Mouse (Mus musculus) activated CD4-positive, CD25-positive, alpha-beta regulatory T cell, adult 4 months (primary cell): Measurements from ENCODE around the gene Lrrc4c. TPM values are rescaled to one million over a fixed set of nuclear protein-coding genes. Genes with fewer than 3 reads are reported as not detected.

Source experiments
- ATAC-seq: one replicate; pipeline ENCODE4 v1.8.0; 2017
- polyA plus RNA-seq, 2 experiments: library from polyadenylated mRNA; unstranded; fragments of 100-300 nt; shearing (Covaris generic); gene quantifications; one replicate each; pipeline ENCODE4 v1.2.1; 2017

The Lrrc4c gene
- polyA plus RNA-seq, 2 experiments from 2014 or later: 0.74 TPM; not detected in 1

DNA sequence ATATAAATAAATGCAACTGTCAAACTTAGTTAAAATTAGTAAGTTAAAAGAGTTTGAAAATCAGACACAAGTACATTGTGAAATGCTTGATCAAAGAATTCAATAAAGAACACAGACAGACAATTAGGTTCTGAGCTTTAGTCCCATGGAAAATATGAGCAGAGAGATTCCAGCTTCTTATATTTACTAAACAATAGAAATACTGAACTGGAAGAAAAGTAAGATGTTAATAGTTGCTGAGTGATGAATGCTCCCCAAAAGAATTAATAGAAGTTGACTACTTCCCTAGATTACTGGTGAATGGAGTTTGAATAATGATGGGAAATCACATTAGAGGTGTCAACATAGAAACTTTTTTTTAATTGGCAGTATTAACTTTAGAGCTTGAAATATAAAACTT lies 1323.7 kb downstream of the Lrrc4c start:
- no peak for ATAC-seq

DNA sequence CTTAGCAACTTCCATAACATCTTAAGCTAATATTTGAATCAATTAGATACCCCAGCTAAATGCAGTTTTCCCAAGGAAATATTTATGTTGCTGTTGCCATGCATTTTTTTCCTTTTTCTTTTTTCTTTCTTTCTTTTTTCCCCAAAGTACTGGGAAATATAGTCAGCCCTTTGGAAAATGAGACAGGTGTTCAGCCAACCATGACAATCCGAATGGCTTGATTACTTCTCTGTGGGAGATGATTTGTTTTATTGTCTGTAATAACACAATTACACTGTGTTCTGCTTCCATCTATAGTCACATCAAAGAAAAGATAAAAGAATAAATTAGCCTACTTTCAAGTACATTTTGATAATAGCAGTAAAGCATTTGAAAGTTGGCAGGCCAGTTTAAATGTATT lies 1334.7 kb downstream of the Lrrc4c start:
- ATAC-seq: no peak
